Mouse (Mus musculus) stomach, embryonic 16.5 days (tissue): Measurements from ENCODE around the gene Mymx. TPM values are rescaled to one million over a fixed set of nuclear protein-coding genes. Genes with fewer than 3 reads are reported as not detected.
"Not testable (repeated sequence)": the region's sequence is repeated elsewhere in the genome, so short reads cannot be mapped to it uniquely, and the experiment has no call there.

Source experiments
- ATAC-seq: fragments of 200-750 bp; cut with Nextera tagmentation; 2 replicates; pipeline ENCODE4 v1.8.0; 2017; ENCODE audit warnings: moderate number of reproducible peaks, moderate TSS enrichment; ENCODE audit not compliant: insufficient read depth, low FRiP score
- H3K27ac ChIP-seq: fragments of 300-500 bp; sonication (generic); 2 replicates; pipeline ENCODE4 v1.5.1; 2014; ENCODE audit warnings: low read length
- H3K27me3 ChIP-seq: fragments of 300-500 bp; sonication (generic); 2 replicates; pipeline ENCODE4 v1.6.1; 2014; ENCODE audit warnings: low read length, control low read depth, mixed read lengths; ENCODE audit not compliant: control insufficient read depth, insufficient read depth
- H3K36me3 ChIP-seq: fragments of 300-500 bp; sonication (generic); 2 replicates; pipeline ENCODE4 v1.6.1; 2014; ENCODE audit warnings: low read length; ENCODE audit not compliant: control insufficient read depth, insufficient read depth
- H3K4me1 ChIP-seq: fragments of 300-500 bp; sonication (generic); 2 replicates; pipeline ENCODE4 v1.6.1; 2014; ENCODE audit warnings: low read length, control low read depth, mixed read lengths; ENCODE audit not compliant: control insufficient read depth, insufficient read depth
- H3K4me2 ChIP-seq: fragments of 300-500 bp; sonication (generic); 2 replicates; pipeline ENCODE4 v1.6.1; 2014; ENCODE audit warnings: low read depth, low read length, mixed read lengths
- H3K4me3 ChIP-seq: fragments of 300-500 bp; sonication (generic); replicated peaks from 2 replicates; pipeline ENCODE4 v1.5.1; 2014; ENCODE audit warnings: mild to moderate bottlenecking, low read length
- H3K9ac ChIP-seq: fragments of 300-500 bp; sonication (generic); 2 replicates; pipeline ENCODE4 v1.6.1; 2014; ENCODE audit warnings: low read length
- H3K9me3 ChIP-seq: fragments of 300-500 bp; sonication (generic); replicated peaks from 2 replicates; pipeline ENCODE4 v1.6.1; 2016; ENCODE audit warnings: low read length, control low read depth; ENCODE audit not compliant: control insufficient read depth
- WGBS: fragments of 180-500 bp; shearing (Covaris S2); extraction: QIAGEN DNeasy Blood & Tissue Kit; methylation state at CpG from one replicate; pipeline ENCODE4 v1.1.7; 2014; 5-methylcytosine and 5-hydroxymethylcytosine counted together
- polyA plus RNA-seq: library from polyadenylated mRNA; unstranded; fragments of >200 nt; fragmentation: Nextera tagmentation; extraction: Ambion mirVana; gene quantifications from 2 replicates; pipeline ENCODE4 v1.2.1, GENCODE M21; 2015

Mymx gene
- polyA plus RNA-seq, 1 experiment from 2014 or later = 3.5 TPM

GRCm38 (mm10) chr17:45628885-45629855 lies 27.3 kb upstream of the Mymx start:
- no peaks in the 10 kb centered on the region for H3K36me3 ChIP-seq
- H3K9ac ChIP-seq = 0 out of 2 replicates have a peak overlapping the region, but pooled peaks have one; percentile 72
- WGBS = 45% methylated on average over 13 of the region's 13 CpGs
- H3K9me3 ChIP-seq = no peaks in the 10 kb centered on the region
- H3K27me3 ChIP-seq = no peaks in the 10 kb centered on the region
- peak overlapping the region; percentile 73 for H3K4me2 ChIP-seq
- peak overlapping the region; percentile 41; the same call in 1 of the 2 replicates for H3K4me3 ChIP-seq
- peaks cover 11% of the 10 kb centered on the region for H3K4me1 ChIP-seq
- peak overlapping the region; percentile 73 for H3K27ac ChIP-seq
- ATAC-seq = 0 out of 2 replicates have a peak, but pooled peaks have one; percentile 5

GRCm38 (mm10) chr17:45628160-45628559 lies 26.3 kb upstream of the Mymx start:
- H3K27me3 ChIP-seq = no peaks in the 10 kb centered on the region
- no peak overlapping the region for H3K9ac ChIP-seq
- H3K4me2 ChIP-seq = no peak overlapping the region
- H3K9me3 ChIP-seq = no peaks in the 10 kb centered on the region
- peaks cover 11% of the 10 kb centered on the region for H3K4me1 ChIP-seq
- no peak overlapping the region for H3K4me3 ChIP-seq
- ATAC-seq = no peak
- H3K36me3 ChIP-seq = no peaks in the 10 kb centered on the region
- H3K27ac ChIP-seq = no peak overlapping the region
- WGBS = 39% methylated on average over 3 of the region's 3 CpGs

- no peak; the same call in 1 of the 2 replicates for ATAC-seq
- 0 out of 2 replicates have a peak overlapping the region, but pooled peaks have one; percentile 28 for H3K9ac ChIP-seq
Observed at GRCm38 (mm10) chr17:45626577-45627134, 24.8 kb upstream of the Mymx start.

GRCm38 (mm10) chr17:45623425-45623824 lies 21.5 kb upstream of the Mymx start:
- not testable (repeated sequence) for H3K27ac ChIP-seq, H3K9me3 ChIP-seq, H3K4me3 ChIP-seq, H3K9ac ChIP-seq, H3K36me3 ChIP-seq, H3K4me2 ChIP-seq, H3K27me3 ChIP-seq, ATAC-seq
- 87% methylated on average over 8 of the region's 8 CpGs for WGBS
- peaks cover 16% of the 10 kb centered on the region for H3K4me1 ChIP-seq

More at GRCm38 (mm10) chr17:45626577-45627134, 24.8 kb upstream of the Mymx start:
- Histone ChIP-seq H3K27me3 (no peaks in the 10 kb centered on the region), H3K36me3 (no peaks in the 10 kb centered on the region), H3K4me1 (peaks cover 11% of the 10 kb centered on the region), H3K4me3 (no peak overlapping the region; the same call in 1 of the 2 replicates), H3K9me3 (no peaks in the 10 kb centered on the region), H3K4me2 (peak overlapping the region; percentile 38), H3K27ac (no peak overlapping the region)
- 25% methylated on average over 15 of the region's 15 CpGs for WGBS

GRCm38 (mm10) chr17:45619386-45620256 lies 17.7 kb upstream of the Mymx start:
- peak overlapping the region; percentile 23; the same call in 1 of the 2 replicates for H3K4me3 ChIP-seq
- H3K27ac ChIP-seq = peak overlapping the region; percentile 80
- peak overlapping the region; percentile 57; the same call in 1 of the 2 replicates for H3K9ac ChIP-seq
- H3K4me2 ChIP-seq = peak overlapping the region; percentile 51
- H3K36me3 ChIP-seq = no peaks in the 10 kb centered on the region
- ATAC-seq = no peak; the same call in 1 of the 2 replicates
- WGBS = 19% methylated on average over 20 of the region's 20 CpGs
- H3K27me3 ChIP-seq = no peaks in the 10 kb centered on the region
- peaks cover 12% of the 10 kb centered on the region for H3K4me1 ChIP-seq
- H3K9me3 ChIP-seq = no peaks in the 10 kb centered on the region

- H3K4me3 ChIP-seq = peak overlapping the region; percentile 23; the same call in 1 of the 2 replicates
- H3K9ac ChIP-seq = peak overlapping the region; percentile 57; the same call in 1 of the 2 replicates
- peak overlapping the region; percentile 51 for H3K4me2 ChIP-seq
- H3K27me3 ChIP-seq = no peaks in the 10 kb centered on the region
- H3K4me1 ChIP-seq = peaks cover 12% of the 10 kb centered on the region
- ATAC-seq = peak; percentile 73; the same call in 1 of the 2 replicates
- no peaks in the 10 kb centered on the region for H3K9me3 ChIP-seq
- H3K27ac ChIP-seq = peak overlapping the region; percentile 80
- 27% methylated on average over 8 of the region's 8 CpGs for whole genome bisulfite sequencing
- H3K36me3 ChIP-seq = no peaks in the 10 kb centered on the region
Observed at GRCm38 (mm10) chr17:45618941-45619385, 17.1 kb upstream of the Mymx start.

GRCm38 (mm10) chr17:45617655-45618054 lies 15.8 kb upstream of the Mymx start:
- Histone ChIP-seq H3K9me3 (no peaks in the 10 kb centered on the region), H3K27ac (no peak overlapping the region), H3K9ac (no peak overlapping the region), H3K27me3 (no peaks in the 10 kb centered on the region), H3K36me3 (no peaks in the 10 kb centered on the region), H3K4me3 (no peak overlapping the region), H3K4me1 (peaks cover 12% of the 10 kb centered on the region), H3K4me2 (no peak overlapping the region)
- 82% methylated on average over 6 of the region's 6 CpGs for WGBS
- no peak for ATAC-seq

GRCm38 (mm10) chr17:45616679-45617078 lies 14.8 kb upstream of the Mymx start:
- WGBS = 74% methylated on average over 3 of the region's 3 CpGs
- no peaks in the 10 kb centered on the region for H3K9me3 ChIP-seq
- H3K27ac ChIP-seq = no peak overlapping the region
- no peaks in the 10 kb centered on the region for H3K27me3 ChIP-seq
- no peak overlapping the region for H3K4me2 ChIP-seq
- no peaks in the 10 kb centered on the region for H3K36me3 ChIP-seq
- no peak overlapping the region for H3K9ac ChIP-seq
- ATAC-seq = no peak
- no peak overlapping the region for H3K4me3 ChIP-seq
- peaks cover 15% of the 10 kb centered on the region for H3K4me1 ChIP-seq
